Mouse (Mus musculus) NIH3T3 (cell line): ENCODE measurements around the gene Olfr23.
"Not testable (repeated sequence)": the region's sequence is repeated elsewhere in the genome, so short reads cannot be mapped to it uniquely, and the experiment has no call there.

ENCODE experiments used
- DNase-seq: peaks from one replicate; pipeline ENCODE4 v3.0.0-alpha.2; 2012; ENCODE audit warnings: low read depth

The Olfr23 gene

GRCm38 (mm10) chr11:73936377-73936776 lies at the start of gene Olfr23:
Gene Olfr23, plus strand, starts transcription at chr11:73936677.
- DNase-seq: no peak

- DNase-seq: no peak
These were observed 45.8 kb upstream of the Olfr23 start, which contains the start of gene Olfr394 for GRCm38 (mm10) chr11:73890671-73891070. Gene Olfr394, minus strand, starts transcription at chr11:73890771.

- not testable (repeated sequence) for DNase-seq
These were observed 27.3 kb upstream of the Olfr23 start, which contains the start of gene Olfr395 for GRCm38 (mm10) chr11:73909199-73909598. Gene Olfr395, minus strand, starts transcription at chr11:73909299.

- DNase-seq: no peak
These were observed 24.0 kb downstream of the Olfr23 start, which contains the start of gene Olfr397 for GRCm38 (mm10) chr11:73960517-73960916. Gene Olfr397, plus strand, starts transcription at chr11:73960817.

GRCm38 (mm10) chr11:73990307-73990706 lies 53.8 kb downstream of the Olfr23 start, which contains the start of gene Olfr398:
Gene Olfr398, minus strand, starts transcription at chr11:73990407.
- DNase-seq: no peak
